Mouse (Mus musculus): ENCODE data around the gene Pcolce2. TPM values are rescaled to one million over a fixed set of nuclear protein-coding genes. Genes with fewer than 3 reads are reported as not detected.

The Pcolce2 gene
- polyA plus RNA-seq, 1 experiment from 2014 or later, result 6.2 TPM

DNA sequence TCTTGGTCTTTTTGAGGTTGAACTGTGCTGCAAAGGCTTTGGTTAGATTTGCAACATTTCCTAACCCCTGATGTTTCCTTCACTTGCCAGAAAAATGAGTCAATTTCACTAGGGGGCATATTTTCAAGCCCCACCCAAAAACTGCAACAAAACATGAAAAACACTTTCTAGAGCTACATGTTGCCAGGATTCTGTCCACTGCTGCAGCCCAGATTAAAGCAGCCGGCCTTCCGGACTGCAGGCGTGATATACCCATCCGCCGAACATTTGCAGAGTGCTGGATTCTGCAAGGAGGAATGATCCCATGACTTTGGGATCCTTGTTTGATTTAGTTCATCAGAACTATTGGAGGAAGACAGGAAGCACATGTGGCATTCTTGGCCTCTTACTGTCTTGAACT lies 17.0 kb downstream of the Pcolce2 start:
- 85% methylated on average over 5 of the region's 5 CpGs for WGBS (ENCODE audit: insufficient replicate concordance)
- H3K9me3 ChIP-seq (replicated peaks), result no peaks in the 10 kb centered on the region
- ATAC-seq (ENCODE audit: insufficient read depth), result no peak

DNA sequence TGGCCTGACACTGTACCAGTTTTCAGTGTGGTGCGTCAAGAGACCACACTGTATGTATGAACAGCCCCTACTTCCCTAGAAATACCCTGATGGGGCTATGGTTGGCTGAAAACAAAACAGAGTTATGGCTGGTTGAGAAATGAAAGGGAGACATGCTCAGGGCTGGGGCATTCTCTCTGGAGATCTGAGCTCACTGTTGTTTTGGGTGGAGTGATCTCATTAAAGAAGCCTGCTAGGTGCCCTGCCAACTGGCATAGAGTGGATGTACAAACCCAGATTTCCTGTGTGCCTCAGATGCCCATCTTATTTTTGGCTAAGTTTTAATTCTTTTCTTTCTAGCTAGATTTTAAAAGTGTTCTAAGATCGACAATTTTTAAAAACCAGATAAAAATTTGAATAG lies 20.5 kb downstream of the Pcolce2 start:
- H3K27me3 ChIP-seq, result no peaks in the 10 kb centered on the region
- no peak overlapping the region for H3K27ac ChIP-seq (replicated peaks)
- no peak for ATAC-seq (ENCODE audit: insufficient read depth)
- no peak overlapping the region for H3K4me2 ChIP-seq
- H3K9me3 ChIP-seq (replicated peaks), result no peaks in the 10 kb centered on the region
- no peaks in the 10 kb centered on the region for H3K4me1 ChIP-seq (replicated peaks)
- 47% methylated on average over 2 of the region's 2 CpGs for WGBS (ENCODE audit: insufficient replicate concordance)
- no peak overlapping the region for H3K4me3 ChIP-seq (replicated peaks)
- no peak overlapping the region for H3K9ac ChIP-seq
- H3K36me3 ChIP-seq (replicated peaks), result no peaks in the 10 kb centered on the region

More for the DNA sequence above, 17.0 kb downstream of the Pcolce2 start:
- H3K4me2 ChIP-seq, result no peak overlapping the region
- H3K27ac ChIP-seq (replicated peaks), result no peak overlapping the region
- H3K36me3 ChIP-seq (replicated peaks), result no peaks in the 10 kb centered on the region
- no peak overlapping the region for H3K4me3 ChIP-seq (replicated peaks)
- H3K9ac ChIP-seq, result no peak overlapping the region
- no peaks in the 10 kb centered on the region for H3K4me1 ChIP-seq (replicated peaks)
- H3K27me3 ChIP-seq, result no peaks in the 10 kb centered on the region

DNA sequence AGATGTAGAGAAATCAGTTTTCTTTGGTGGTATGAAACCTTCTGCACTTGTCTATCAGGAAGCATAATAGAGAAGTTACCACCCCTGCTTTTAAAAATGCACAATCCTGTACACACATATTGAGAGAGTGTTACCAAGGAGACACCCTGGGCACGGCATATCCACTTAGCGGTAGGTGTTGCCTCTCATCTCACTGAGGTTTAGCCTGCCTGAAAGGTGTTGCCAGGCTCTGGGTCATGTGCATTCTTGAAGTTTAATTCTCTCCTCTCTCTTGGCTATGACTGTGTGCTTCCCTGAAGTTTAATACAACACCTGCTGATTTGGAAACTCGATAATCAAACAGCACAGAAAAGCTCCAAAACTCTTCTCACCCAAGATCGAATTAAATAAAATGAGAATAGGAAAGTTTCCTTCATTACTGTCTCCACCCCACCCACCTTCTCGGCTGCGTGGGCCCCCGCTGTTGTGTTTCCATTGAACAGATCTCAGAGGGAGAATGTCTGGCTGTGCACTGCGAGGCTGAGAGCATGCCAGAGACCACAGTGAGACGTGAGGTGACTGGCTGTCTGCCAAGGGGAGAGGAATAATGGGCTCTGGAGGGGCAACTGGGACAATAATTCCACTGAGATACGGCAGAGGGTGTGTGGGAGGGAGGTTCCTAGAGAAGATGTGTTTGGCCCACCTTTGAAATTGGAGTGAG lies 27.0 kb downstream of the Pcolce2 start:
- H3K4me3 ChIP-seq (replicated peaks), result no peak overlapping the region
- no peak overlapping the region for H3K4me2 ChIP-seq
- H3K4me1 ChIP-seq (replicated peaks), result no peaks in the 10 kb centered on the region
- no peaks in the 10 kb centered on the region for H3K36me3 ChIP-seq (replicated peaks)
- no peak for ATAC-seq (ENCODE audit: insufficient read depth)
- 65% methylated on average over 10 of the region's 10 CpGs for WGBS (ENCODE audit: insufficient replicate concordance)
- H3K9ac ChIP-seq, result no peak overlapping the region
- no peaks in the 10 kb centered on the region for H3K27me3 ChIP-seq
- no peaks in the 10 kb centered on the region for H3K9me3 ChIP-seq (replicated peaks)
- no peak overlapping the region for H3K27ac ChIP-seq (replicated peaks)

DNA sequence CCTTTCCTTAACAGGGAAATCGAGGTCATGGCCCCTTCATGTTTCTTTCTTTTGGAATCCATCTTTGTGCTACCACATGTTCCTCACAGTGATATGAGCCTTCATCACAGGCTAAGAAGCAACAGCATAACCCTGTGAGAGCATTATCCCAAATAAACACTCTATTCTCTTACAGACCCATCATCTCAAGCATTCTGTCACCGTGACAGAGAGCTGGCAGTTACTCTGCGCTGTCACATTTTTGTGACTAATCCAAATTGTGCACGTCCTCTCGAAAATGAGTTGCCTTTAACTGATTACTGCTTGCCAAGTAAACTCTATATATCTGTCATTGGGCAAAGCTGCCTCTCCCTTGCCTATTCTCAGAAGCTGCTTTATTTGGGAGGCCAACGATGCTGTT lies 28.4 kb downstream of the Pcolce2 start:
- WGBS (ENCODE audit: insufficient replicate concordance), result 68% methylated on average over 6 of the region's 6 CpGs
- H3K36me3 ChIP-seq (replicated peaks), result no peaks in the 10 kb centered on the region
- no peaks in the 10 kb centered on the region for H3K9me3 ChIP-seq (replicated peaks)
- no peaks in the 10 kb centered on the region for H3K4me1 ChIP-seq (replicated peaks)
- no peaks in the 10 kb centered on the region for H3K27me3 ChIP-seq
- H3K9ac ChIP-seq, result no peak overlapping the region
- ATAC-seq (ENCODE audit: insufficient read depth), result no peak
- no peak overlapping the region for H3K4me2 ChIP-seq
- no peak overlapping the region for H3K4me3 ChIP-seq (replicated peaks)
- H3K27ac ChIP-seq (replicated peaks), result no peak overlapping the region

DNA sequence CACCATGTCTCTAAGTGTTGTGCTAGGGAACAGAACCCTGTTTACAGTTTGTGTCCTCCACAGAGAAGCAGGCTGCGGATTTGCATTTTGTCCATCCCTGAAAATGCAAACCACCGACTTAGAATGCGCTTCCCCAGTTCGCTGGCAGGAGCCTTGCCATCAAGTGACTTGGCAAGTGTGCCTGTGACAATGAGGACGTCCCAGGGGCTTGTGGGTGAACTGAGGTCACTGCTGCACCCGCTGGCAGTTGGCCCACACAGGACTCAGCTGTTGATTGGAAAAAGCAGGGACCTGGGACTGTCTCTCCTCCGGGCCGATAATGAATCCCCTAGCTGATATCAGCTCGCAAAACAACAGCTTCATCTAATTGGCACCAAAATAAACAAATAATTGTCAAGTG lies 30.4 kb downstream of the Pcolce2 start:
- no peaks in the 10 kb centered on the region for H3K27me3 ChIP-seq
- no peak overlapping the region for H3K4me2 ChIP-seq
- no peak overlapping the region for H3K4me3 ChIP-seq (replicated peaks)
- WGBS (ENCODE audit: insufficient replicate concordance), result 57% methylated on average over 9 of the region's 9 CpGs
- H3K36me3 ChIP-seq (replicated peaks), result no peaks in the 10 kb centered on the region; the same call in 1 of the 2 replicates
- H3K9me3 ChIP-seq (replicated peaks), result no peaks in the 10 kb centered on the region
- H3K27ac ChIP-seq (replicated peaks), result no peak overlapping the region
- no peak overlapping the region for H3K9ac ChIP-seq
- no peaks in the 10 kb centered on the region for H3K4me1 ChIP-seq (replicated peaks)
- ATAC-seq (ENCODE audit: insufficient read depth), result no peak

DNA sequence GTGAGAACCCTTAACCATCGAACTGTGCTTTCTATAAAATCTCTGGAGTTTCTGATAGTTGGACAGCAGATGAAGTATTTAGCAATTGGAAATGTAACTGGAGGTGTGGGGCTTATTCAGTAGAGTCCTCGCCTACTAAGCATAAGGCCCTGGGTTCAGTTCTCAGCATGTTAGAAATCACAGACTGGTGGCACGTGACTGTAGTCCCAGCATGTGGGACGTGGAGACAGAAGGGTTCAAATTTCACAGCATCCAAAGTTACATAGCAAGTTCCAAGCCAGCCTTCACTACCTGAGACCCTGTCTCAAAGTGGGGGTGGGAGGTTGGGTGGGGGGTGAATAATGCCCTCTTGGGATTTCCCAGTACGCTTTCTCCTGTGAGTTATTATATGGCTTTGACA lies 30.9 kb downstream of the Pcolce2 start:
- no peak for ATAC-seq (ENCODE audit: insufficient read depth)
- no peak overlapping the region for H3K9ac ChIP-seq
- H3K9me3 ChIP-seq (replicated peaks), result no peaks in the 10 kb centered on the region
- WGBS (ENCODE audit: insufficient replicate concordance), result 61% methylated on average over 5 of the region's 5 CpGs
- no peaks in the 10 kb centered on the region; the same call in 1 of the 2 replicates for H3K36me3 ChIP-seq (replicated peaks)
- no peak overlapping the region for H3K27ac ChIP-seq (replicated peaks)
- H3K4me2 ChIP-seq, result no peak overlapping the region
- H3K27me3 ChIP-seq, result no peaks in the 10 kb centered on the region
- H3K4me1 ChIP-seq (replicated peaks), result no peaks in the 10 kb centered on the region
- H3K4me3 ChIP-seq (replicated peaks), result no peak overlapping the region

DNA sequence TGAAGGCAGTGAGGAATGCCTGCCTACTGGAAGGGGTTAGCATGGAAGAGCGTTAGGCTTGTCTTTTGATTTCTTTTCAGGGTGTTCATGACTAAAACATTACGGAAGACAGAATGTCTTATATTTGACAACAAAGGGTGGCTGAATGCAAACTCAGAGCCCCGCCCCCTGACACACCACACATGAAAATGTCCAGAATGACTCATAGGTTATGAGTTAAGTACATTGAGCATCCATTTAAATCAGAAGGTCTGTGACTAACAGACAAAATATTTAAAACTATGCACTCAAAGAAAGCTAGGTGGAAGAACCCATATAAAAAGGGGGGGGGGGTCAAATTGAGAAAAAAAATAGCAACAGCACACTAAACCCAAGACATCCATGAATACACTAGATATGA lies 34.9 kb downstream of the Pcolce2 start:
- Histone ChIP-seq H3K27ac (replicated peaks) (no peak overlapping the region), H3K9me3 (replicated peaks) (0 out of 2 replicates have a peak, but pooled peaks cover 3% of the 10 kb centered on the region), H3K4me3 (replicated peaks) (no peak overlapping the region), H3K9ac (no peak overlapping the region), H3K27me3 (no peaks in the 10 kb centered on the region), H3K36me3 (replicated peaks) (no peaks in the 10 kb centered on the region; the same call in 1 of the 2 replicates), H3K4me2 (no peak overlapping the region), H3K4me1 (replicated peaks) (no peaks in the 10 kb centered on the region)
- 70% methylated on average over 3 of the region's 3 CpGs for WGBS (ENCODE audit: insufficient replicate concordance)
- no peak for ATAC-seq (ENCODE audit: insufficient read depth)

DNA sequence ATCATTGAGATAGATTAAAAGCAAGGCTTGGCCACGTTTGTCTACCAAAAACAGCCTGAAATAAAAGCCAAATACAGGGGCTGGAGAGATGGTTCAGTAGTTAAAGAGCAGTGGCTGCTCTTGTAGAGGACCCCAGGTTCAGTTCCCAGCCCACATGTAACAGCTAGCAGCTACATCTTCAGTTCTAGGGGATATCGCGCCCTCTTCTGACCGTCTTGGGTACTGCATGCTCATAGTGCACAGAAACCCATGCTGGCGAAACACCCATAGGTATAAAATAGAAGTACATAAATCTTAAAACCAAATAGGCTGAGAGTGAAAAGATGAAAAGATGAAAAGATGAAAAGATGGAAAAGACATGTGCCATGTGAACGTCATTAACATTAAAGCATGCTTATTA lies 35.4 kb downstream of the Pcolce2 start:
- no peaks in the 10 kb centered on the region; the same call in 1 of the 2 replicates for H3K36me3 ChIP-seq (replicated peaks)
- no peaks in the 10 kb centered on the region for H3K27me3 ChIP-seq
- 0 out of 2 replicates have a peak, but pooled peaks cover 3% of the 10 kb centered on the region for H3K9me3 ChIP-seq (replicated peaks)
- no peak overlapping the region for H3K9ac ChIP-seq
- 62% methylated on average over 6 of the region's 6 CpGs for WGBS (ENCODE audit: insufficient replicate concordance)
- ATAC-seq (ENCODE audit: insufficient read depth), result no peak
- H3K4me2 ChIP-seq, result no peak overlapping the region
- no peak overlapping the region for H3K27ac ChIP-seq (replicated peaks)
- no peak overlapping the region for H3K4me3 ChIP-seq (replicated peaks)
- no peaks in the 10 kb centered on the region for H3K4me1 ChIP-seq (replicated peaks)

DNA sequence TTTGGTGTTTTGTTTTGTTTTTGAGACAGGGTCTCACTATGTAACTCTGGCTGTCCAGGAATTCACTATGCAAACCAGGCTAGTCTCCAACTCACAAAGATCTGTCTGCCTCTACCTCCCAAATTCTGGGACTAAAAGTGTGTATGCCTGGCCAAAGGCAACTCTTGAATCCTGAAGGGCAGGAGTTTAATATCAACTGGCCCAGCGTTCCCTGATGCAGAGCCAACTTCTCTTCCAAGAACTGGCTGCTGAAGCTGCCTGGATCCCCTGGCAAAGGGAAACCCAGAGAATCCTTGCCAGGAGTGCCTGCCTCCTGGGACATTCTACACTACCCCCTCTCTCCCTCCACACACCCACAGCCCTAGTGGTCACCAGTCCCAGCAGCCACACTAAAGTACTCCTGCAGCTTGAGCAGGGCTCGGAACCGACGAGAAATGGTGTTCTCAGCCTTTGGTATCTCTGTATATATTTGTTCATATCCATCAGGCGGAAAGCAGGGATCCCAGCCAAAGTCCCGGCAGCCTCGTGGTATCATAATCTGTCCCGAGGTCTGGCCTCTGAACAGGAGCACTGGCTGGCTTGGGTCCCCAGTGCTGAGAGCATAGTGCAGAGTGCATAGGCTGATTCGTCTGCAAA lies 37.8 kb downstream of the Pcolce2 start:
- Histone ChIP-seq H3K27me3 (no peaks in the 10 kb centered on the region), H3K4me1 (replicated peaks) (no peaks in the 10 kb centered on the region), H3K27ac (replicated peaks) (no peak overlapping the region), H3K9ac (no peak overlapping the region), H3K9me3 (replicated peaks) (0 out of 2 replicates have a peak, but pooled peaks cover 3% of the 10 kb centered on the region), H3K4me2 (no peak overlapping the region; the same call in 1 of the 2 replicates), H3K36me3 (replicated peaks) (no peaks in the 10 kb centered on the region; the same call in 1 of the 2 replicates), H3K4me3 (replicated peaks) (no peak overlapping the region)
- WGBS (ENCODE audit: insufficient replicate concordance), result 63% methylated on average over 9 of the region's 9 CpGs
- no peak for ATAC-seq (ENCODE audit: insufficient read depth)

DNA sequence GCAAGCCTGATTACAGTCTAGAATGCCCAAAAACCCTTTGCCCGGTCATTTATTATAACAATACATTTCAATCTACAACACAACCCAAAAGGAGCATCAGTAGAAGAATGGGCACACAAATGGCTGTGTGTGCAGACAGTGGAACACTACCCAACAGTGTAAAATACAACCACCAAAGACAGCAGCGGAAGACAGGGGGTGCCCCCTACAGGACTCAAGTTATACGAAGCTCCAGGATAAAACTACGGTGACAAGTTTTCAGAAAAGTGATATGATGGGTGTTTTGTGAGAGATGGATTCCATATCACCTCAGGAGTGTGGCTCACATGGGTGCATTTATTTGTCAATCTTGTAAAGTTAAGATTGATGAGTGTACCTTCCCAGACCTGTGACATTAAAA lies 38.6 kb downstream of the Pcolce2 start:
- whole genome bisulfite sequencing (ENCODE audit: insufficient replicate concordance), result 87% methylated on average over 4 of the region's 4 CpGs
- no peak overlapping the region for H3K27ac ChIP-seq (replicated peaks)
- H3K36me3 ChIP-seq (replicated peaks), result no peaks in the 10 kb centered on the region; the same call in 1 of the 2 replicates
- H3K4me2 ChIP-seq, result no peak overlapping the region
- H3K9me3 ChIP-seq (replicated peaks), result 0 out of 2 replicates have a peak, but pooled peaks cover 3% of the 10 kb centered on the region
- H3K27me3 ChIP-seq, result no peaks in the 10 kb centered on the region
- H3K4me1 ChIP-seq (replicated peaks), result no peaks in the 10 kb centered on the region
- no peak overlapping the region for H3K4me3 ChIP-seq (replicated peaks)
- no peak overlapping the region for H3K9ac ChIP-seq
- ATAC-seq (ENCODE audit: insufficient read depth), result no peak

DNA sequence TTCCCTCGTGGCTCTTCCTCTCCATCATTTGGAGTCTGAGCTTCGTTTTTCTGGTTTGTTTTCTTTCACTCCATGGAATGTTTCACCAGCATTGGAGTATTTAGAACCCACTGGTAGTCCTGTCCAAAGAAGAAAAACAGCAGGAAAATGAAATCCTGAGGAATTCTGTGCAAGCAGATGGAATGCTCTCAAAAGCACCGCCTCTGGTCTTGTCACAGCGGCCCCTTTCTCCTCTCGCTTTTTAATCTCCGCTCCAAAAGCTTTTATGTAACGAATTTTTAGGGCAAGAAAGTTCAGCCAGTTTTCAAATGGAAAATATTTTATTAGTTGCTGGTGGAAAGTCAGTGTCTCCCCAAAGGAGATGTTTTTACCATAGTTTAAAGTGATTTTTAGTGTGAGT lies 42.6 kb downstream of the Pcolce2 start:
- Histone ChIP-seq H3K4me1 (replicated peaks) (no peaks in the 10 kb centered on the region), H3K9ac (no peak overlapping the region), H3K36me3 (replicated peaks) (no peaks in the 10 kb centered on the region), H3K27me3 (no peaks in the 10 kb centered on the region), H3K4me2 (no peak overlapping the region), H3K9me3 (replicated peaks) (0 out of 2 replicates have a peak, but pooled peaks cover 3% of the 10 kb centered on the region), H3K4me3 (replicated peaks) (no peak overlapping the region), H3K27ac (replicated peaks) (no peak overlapping the region)
- ATAC-seq (ENCODE audit: insufficient read depth), result no peak
- 70% methylated on average over 7 of the region's 7 CpGs for WGBS (ENCODE audit: insufficient replicate concordance)
